Mouse (Mus musculus): Measurements from ENCODE around the gene Cd46. TPM values are rescaled to one million over a fixed set of nuclear protein-coding genes. Genes with fewer than 3 reads are reported as not detected.

Gene Cd46
- polyA plus RNA-seq, 1 experiment from 2014 or later = 0.88 TPM

- H3K4me2 ChIP-seq (replicated peaks) = no peak overlapping the region
- no peak for ATAC-seq (ENCODE audit: insufficient number of reproducible peaks, low FRiP score, low TSS enrichment, low read depth)
- H3K36me3 ChIP-seq = no peaks in the 10 kb centered on the region
- no peaks in the 10 kb centered on the region for H3K9me3 ChIP-seq (replicated peaks)
- H3K27me3 ChIP-seq = no peaks in the 10 kb centered on the region
- no peak overlapping the region for H3K27ac ChIP-seq (replicated peaks)
- no peak overlapping the region for H3K9ac ChIP-seq
- no peak overlapping the region for H3K4me3 ChIP-seq (replicated peaks)
- no peaks in the 10 kb centered on the region for H3K4me1 ChIP-seq
- 53% methylated on average over 5 of the region's 5 CpGs for WGBS
These were observed 97.8 kb downstream of the Cd46 start for GRCm38 (mm10) chr1:194994262-194994661.

GRCm38 (mm10) chr1:194993409-194993988 lies 98.5 kb downstream of the Cd46 start:
- Histone ChIP-seq H3K9ac (no peak overlapping the region), H3K27ac (replicated peaks) (no peak overlapping the region), H3K36me3 (no peaks in the 10 kb centered on the region), H3K4me3 (replicated peaks) (no peak overlapping the region), H3K27me3 (no peaks in the 10 kb centered on the region), H3K4me1 (no peaks in the 10 kb centered on the region), H3K4me2 (replicated peaks) (no peak overlapping the region), H3K9me3 (replicated peaks) (no peaks in the 10 kb centered on the region)
- no peak for ATAC-seq (ENCODE audit: insufficient number of reproducible peaks, low FRiP score, low TSS enrichment, low read depth)
- 82% methylated on average over 1 of the region's 1 CpGs for WGBS

- Histone ChIP-seq H3K9ac (no peak overlapping the region), H3K27me3 (no peaks in the 10 kb centered on the region), H3K4me2 (replicated peaks) (no peak overlapping the region), H3K9me3 (replicated peaks) (no peaks in the 10 kb centered on the region), H3K4me3 (replicated peaks) (no peak overlapping the region), H3K36me3 (no peaks in the 10 kb centered on the region), H3K4me1 (no peaks in the 10 kb centered on the region), H3K27ac (replicated peaks) (no peak overlapping the region)
- no peak for ATAC-seq (ENCODE audit: insufficient number of reproducible peaks, low FRiP score, low TSS enrichment, low read depth)
- WGBS = 80% methylated on average over 5 of the region's 5 CpGs
These were observed 99.3 kb downstream of the Cd46 start for GRCm38 (mm10) chr1:194992589-194993317.

GRCm38 (mm10) chr1:194991654-194992053 lies 100.4 kb downstream of the Cd46 start:
- no peak overlapping the region for H3K27ac ChIP-seq (replicated peaks)
- H3K36me3 ChIP-seq = no peaks in the 10 kb centered on the region
- no peak overlapping the region for H3K4me2 ChIP-seq (replicated peaks)
- H3K9ac ChIP-seq = no peak overlapping the region
- H3K9me3 ChIP-seq (replicated peaks) = no peaks in the 10 kb centered on the region
- no peaks in the 10 kb centered on the region for H3K4me1 ChIP-seq
- 83% methylated on average over 2 of the region's 2 CpGs for WGBS
- no peak for ATAC-seq (ENCODE audit: insufficient number of reproducible peaks, low FRiP score, low TSS enrichment, low read depth)
- no peak overlapping the region for H3K4me3 ChIP-seq (replicated peaks)
- no peaks in the 10 kb centered on the region for H3K27me3 ChIP-seq

GRCm38 (mm10) chr1:194990976-194991375 lies 101.1 kb downstream of the Cd46 start:
- H3K4me3 ChIP-seq (replicated peaks) = no peak overlapping the region
- ATAC-seq (ENCODE audit: insufficient number of reproducible peaks, low FRiP score, low TSS enrichment, low read depth) = no peak
- WGBS = 79% methylated on average over 2 of the region's 2 CpGs
- no peak overlapping the region for H3K9ac ChIP-seq
- H3K4me1 ChIP-seq = no peaks in the 10 kb centered on the region
- H3K27ac ChIP-seq (replicated peaks) = no peak overlapping the region
- H3K36me3 ChIP-seq = no peaks in the 10 kb centered on the region
- H3K9me3 ChIP-seq (replicated peaks) = no peaks in the 10 kb centered on the region
- no peak overlapping the region for H3K4me2 ChIP-seq (replicated peaks)
- H3K27me3 ChIP-seq = no peaks in the 10 kb centered on the region

- Histone ChIP-seq H3K4me1 (no peaks in the 10 kb centered on the region), H3K36me3 (no peaks in the 10 kb centered on the region), H3K4me3 (replicated peaks) (no peak overlapping the region), H3K27ac (replicated peaks) (no peak overlapping the region), H3K4me2 (replicated peaks) (no peak overlapping the region), H3K9ac (no peak overlapping the region), H3K27me3 (no peaks in the 10 kb centered on the region), H3K9me3 (replicated peaks) (no peaks in the 10 kb centered on the region)
- WGBS = 91% methylated on average over 1 of the region's 1 CpGs
- no peak for ATAC-seq (ENCODE audit: insufficient number of reproducible peaks, low FRiP score, low TSS enrichment, low read depth)
These were observed 103.0 kb downstream of the Cd46 start for GRCm38 (mm10) chr1:194989024-194989423.

MicroRNA genes within 50 kb of the gene (microRNA counts, 519-probe panel; counts per million panel counts)
- microRNA mmu-miR-29b (2,593 counts per million, percentile 60 among the panel's probes with 10 or more counts), microRNA mmu-miR-29c (2,923 counts per million, percentile 70 among the panel's probes with 10 or more counts)

Small RNA genes lying within 50 kb of the gene (microRNA-seq; reads per million reads assigned to microRNA genes)
- gene Mir29b-2 (ENCODE audit: borderline number of aligned reads) = 1.0 reads per million
- gene Mir29c (ENCODE audit: borderline number of aligned reads) = 50.4 reads per million, percentile 46 among the genes with 10 or more reads in this experiment

Other genes with a start within 250 kb of the Cd46 start
- 124 and 138 TPM in 2 replicates for gene Cd34, start 153.4 kb downstream of the Cd46 start, polyA plus RNA-seq (2015; fragmentation: Nextera tagmentation; extraction: Ambion mirVana)
- gene Cr1l, start 39.3 kb upstream of the Cd46 start, polyA plus RNA-seq (2015; fragmentation: Nextera tagmentation; extraction: Ambion mirVana) = 61.7 and 66.5 TPM in 2 replicates
- 0.50 and 0.51 TPM in 2 replicates for gene Cr2, start 84.5 kb upstream of the Cd46 start, polyA plus RNA-seq (2015; fragmentation: Nextera tagmentation; extraction: Ambion mirVana)

Measured in embryonic facial prominence, embryonic 15.5 days (tissue).